Mouse (Mus musculus) CH12F3 (cell line): ENCODE results near the gene Lysmd3.

Source experiments
- in situ Hi-C: fragments of 300-500 bp; cut with MboI; formaldehyde crosslinking; loops from 2 replicates; pipeline ENCODE4 v1.14.3; 2020; ENCODE audit warnings: low sequenced_read_pairs

The Lysmd3 gene

DNA sequence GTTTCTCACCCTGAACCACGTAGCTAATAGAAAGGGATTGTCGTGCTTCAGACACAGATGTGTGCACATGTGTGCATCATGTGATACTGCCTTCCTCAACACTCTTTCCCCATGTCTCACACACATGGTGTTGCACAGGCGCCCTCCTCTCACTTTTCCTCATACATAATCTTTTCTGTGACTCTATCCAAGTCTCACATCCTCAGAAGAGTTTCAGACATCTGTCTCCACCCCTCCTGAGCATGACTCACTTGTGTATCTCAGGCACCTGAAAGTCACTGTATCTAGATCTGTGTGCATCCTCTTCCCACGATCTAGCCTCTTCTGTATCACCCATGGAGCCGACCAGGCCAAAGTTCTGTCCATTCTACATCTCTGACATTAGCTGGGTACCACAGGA is 10.2 kb downstream of the Lysmd3 start:
- in situ Hi-C loops: no loop called here

DNA sequence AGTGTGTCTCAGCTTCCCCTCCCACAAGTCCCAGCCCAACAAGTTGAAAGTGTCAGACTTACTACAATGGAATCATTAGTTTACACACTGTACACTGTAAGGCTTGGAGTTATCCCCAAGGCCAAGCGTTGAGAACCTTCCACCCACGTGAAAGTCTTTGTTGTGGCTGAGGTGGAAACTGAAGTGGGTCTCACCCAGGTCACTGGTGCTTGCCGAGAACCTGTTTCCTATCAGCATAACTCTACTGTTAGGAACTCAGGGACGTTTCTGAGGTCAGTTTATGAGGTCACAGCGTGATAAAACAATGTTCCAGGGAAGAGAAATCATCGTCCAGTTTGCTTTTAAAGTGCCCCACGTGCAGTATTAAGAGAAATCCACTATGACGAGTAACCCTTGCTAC is 17.9 kb downstream of the Lysmd3 start:
- in situ Hi-C loops: no loop called here

DNA sequence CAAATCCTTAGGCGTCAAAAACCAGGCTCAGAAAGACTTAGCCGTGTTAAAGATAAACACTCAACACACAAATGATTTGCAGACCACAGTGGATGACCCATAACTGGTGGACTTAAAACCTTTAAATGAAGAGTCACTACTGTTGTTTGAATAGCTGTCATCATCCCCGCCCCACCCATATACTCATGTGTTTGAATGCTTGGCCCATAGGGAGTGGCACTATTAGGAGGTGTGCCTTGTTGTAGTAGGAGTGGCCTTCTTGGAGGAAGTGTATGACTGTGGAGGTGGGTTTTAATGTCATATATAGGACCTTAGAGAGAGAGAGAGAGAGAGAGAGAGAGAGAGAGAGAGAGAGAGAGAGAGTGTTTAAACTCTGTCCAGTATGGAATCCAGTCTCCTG is 25.6 kb downstream of the Lysmd3 start:
- in situ Hi-C loops: no loop called here

DNA sequence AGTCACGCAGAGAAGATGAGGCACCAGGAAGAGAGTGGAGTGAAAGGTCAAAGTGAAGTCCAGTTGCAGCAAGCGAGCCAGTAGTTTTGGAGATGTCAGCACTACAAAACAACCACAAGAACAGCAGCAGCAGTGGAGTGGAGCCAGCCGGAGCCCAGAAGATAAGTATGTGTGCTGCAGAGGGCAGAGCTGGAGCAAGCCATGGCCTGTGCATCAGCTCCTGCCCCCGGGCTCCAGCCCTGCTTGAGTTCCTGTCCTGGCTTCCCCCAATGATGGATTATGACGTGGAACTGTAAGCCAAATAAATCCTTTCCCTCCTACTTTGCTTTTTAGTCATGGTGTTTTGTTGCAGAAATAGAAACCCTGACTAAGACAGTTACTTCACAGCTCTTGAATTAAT is 26.8 kb downstream of the Lysmd3 start:
- in situ Hi-C loops: no loop called here

DNA sequence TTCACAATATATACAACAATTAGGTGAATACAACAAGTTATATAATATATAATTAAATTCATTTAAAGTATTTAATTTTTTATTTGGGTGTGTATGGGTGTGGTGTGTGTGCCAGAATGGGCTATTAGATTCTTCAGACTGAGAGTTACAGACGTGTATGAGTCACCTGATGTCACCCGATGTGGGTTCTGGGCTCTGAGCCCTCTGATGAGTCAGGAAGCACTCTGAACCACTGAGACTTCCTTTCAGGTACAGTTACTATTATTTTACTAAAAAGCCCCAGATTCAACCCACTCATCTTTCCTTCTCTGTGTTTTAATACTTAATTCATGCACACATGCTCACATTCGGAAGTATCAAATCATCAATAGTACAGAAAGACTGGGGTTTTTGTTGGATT is 27.4 kb downstream of the Lysmd3 start:
- in situ Hi-C loops: no loop called here

DNA sequence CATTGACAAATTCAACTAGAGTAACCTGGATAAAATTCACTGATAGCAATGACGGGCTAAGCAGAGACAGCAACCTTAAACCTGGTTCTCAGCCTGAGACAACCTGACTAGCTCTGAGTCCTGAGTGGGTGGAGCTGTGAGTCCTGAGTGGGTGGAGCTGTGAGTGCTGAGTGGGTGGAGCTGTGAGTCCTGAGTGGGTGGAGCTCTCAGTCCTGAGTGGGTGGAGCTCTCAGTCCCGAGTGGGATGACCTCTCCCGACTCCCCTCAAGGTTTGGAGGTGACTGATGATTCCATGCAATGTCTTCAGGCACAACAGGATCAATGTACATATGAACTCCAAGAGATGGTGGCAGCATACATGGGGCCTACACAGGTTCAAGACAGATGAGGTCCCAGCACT is 32.1 kb downstream of the Lysmd3 start:
- in situ Hi-C loops: no loop called here

DNA sequence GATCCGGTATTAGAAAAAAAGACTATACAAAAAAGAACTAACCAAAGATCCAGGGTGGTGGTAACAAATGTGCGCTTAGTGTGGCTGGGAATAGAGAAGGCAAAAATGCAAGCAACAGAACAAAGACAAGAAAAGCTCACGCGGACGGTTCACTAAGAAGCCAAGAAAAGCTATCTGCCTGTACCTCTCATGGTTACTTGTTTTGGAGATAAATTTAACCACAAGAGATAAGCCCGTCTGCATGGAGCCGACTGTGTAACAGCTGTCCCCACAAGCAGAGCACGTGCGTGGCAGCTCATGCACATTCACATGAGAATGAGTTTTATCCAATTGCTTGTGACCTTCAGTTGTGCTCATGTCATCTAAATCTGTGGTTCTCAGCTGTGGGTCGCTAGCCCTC is 33.0 kb downstream of the Lysmd3 start:
- in situ Hi-C loops: no loop called here

DNA sequence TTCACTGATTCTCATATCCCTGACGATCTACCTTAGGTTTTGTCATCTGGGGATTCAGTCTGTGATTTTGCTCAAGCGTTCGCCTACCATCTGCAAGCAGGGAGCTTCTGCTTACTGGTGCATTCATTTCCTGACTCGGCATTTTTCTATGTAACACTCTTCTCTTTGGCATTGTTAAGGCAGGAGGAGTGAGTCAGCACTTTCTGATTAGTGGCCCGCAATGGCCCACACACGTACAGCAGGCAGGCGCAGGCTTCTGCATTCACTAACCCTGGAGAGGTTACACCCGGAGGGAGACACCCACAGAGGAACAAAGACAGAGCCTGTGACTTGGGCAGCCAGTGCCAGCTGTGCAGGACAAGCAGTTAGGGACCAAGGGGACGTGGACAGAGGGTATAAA is 34.1 kb downstream of the Lysmd3 start:
- in situ Hi-C loops: no loop called here

DNA sequence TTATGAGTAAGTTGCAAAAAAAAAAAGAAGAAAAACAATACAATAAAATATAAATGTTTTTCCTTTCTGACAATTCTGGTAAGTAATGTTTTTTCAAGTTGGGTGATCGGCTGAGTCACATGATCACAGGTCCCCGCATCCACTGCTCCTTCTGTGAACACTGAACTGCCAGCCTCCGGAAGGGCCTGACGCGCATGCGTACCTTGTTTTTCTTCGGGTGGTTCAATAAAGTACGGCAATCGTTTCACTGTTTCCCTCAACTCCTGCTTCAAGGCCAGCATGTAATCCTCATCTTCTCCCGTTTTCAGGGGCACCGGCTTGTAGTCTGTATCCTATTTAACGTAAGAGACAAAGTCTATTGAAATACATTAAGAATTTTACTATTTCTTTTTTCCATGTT is 37.0 kb downstream of the Lysmd3 start:
- in situ Hi-C loops: no loop called here

DNA sequence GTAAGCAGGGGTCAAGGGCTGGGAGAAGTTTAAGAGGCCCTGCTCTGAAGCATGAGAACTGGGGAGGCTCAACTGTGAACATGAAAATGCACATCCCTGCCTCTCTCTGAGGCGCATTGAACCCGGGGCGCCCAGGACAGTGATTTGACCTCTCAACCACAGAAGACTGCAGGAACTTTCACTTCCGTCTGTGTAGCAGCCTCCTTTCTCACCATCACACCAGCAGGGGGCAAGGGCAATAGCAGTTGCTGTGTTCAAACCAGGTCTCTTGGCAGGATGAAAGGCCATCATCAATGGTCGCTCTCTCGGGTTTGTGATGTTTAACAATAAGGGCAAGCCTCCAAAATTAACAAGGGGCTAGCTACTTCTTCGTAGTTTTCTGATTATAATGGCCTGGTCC is 45.7 kb downstream of the Lysmd3 start:
- in situ Hi-C loops: no loop called here

DNA sequence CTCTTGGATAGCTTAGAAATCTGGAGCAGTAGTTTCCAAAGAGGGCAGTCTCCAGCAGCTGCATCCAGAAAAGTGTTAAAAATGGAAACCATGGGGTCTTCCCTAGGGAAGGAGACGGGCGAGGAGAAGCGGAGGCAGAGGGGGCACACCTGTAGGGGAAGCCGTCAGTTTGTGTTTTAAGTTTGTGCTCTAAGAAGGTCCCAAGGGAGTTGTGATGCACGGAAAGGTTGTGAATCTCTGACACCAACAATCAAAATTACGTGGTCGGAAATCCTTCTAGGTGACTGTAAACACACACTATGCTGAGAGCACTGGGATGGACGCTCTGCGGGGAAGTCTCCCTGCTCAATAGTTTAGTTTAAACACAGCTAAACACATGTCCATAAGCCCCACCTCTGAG is 46.2 kb downstream of the Lysmd3 start:
- in situ Hi-C loops: no loop called here

DNA sequence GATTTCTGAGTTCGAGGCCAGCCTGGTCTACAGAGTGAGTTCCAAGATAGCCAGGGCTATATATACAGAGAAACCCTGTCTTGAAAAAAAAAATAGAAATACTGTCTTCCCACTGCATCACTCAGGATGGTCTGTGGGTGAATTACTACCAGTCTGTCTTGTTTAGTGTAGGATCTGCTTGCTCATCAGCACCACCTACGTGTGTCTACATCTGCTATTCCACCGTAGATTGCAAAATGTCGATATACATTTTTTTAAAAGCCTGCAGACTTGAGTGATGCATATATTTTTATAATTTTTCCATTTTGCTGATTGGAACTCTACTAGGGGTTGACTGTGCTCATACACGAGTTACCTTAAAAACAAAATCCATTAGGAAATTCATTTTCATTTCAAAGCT is 48.8 kb downstream of the Lysmd3 start:
- in situ Hi-C loops: no loop called here

DNA sequence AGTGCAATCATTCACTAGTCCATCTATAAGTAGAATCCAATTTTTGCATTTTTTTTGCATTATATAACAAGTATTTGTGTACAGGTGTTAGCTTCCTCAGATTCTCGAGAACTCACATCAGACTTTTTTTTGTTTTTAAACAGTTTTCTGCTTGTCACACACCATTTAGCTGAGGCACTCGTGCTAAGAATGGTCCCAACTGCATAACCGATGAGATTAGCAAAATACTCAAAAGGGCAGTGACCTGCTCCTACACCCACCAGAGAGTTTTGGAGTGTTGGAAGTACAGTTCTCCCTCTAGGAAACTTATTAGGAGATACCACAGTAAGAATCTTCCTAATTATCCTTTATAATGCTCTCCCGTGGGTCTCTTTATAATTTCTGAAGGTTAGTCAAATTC is 52.3 kb downstream of the Lysmd3 start:
- in situ Hi-C loops: no loop called here

DNA sequence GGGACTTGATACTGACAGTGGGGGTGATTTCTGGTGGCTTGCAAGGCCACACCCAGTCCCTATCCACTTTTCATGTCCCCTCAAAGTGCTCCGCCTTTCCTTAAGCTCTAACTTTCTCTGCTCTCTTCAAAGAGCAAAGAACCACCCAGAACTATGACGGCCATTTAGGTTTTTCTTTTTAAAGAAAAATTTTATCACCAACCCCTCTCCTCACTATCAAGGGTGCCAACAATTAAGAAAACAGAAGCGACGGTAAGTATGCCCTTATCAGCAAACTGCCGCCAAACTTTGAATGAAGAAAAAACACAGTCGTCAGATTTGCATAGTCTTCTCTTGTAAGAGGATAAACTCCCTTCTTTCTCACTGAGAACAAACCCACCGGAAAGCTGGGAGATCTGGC is 52.8 kb downstream of the Lysmd3 start:
- in situ Hi-C loops: no loop called here

DNA sequence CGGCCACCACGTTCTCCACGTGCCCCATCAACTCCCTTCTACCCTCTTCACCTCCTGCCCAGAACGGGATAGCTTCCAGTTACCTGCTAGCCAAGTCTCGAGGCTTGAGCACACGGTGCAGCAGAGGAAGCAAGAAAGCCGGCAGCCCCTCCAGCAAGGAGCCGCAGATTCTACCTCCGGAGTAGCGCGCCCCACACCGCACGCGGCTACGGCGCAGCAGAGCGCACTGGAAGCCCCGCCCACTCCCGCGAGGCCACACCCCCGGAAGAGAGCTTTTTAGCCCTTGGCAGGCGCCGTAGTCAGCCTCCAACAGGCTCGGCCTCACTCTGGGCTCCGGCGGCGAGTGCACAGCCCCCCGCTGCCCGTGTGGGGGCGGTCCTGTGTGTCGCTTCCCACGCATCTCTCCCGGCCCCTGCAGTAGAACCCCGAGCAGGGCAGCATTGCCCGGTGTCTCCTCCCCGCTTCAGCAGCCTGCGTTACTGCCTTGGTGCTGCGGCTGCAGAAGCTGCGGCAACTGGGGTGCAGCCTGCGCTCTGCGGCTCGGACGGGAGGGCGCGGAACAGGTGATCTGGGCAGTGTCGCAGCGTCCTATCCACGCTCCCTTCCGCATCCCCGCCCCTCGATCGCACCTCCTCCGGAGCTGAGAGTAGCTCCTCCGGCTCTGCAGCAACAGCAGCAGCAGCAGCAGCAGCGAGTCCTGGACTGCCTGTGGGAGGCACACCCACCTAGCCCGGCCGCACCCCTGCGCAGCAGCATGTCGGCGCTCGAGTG is 53.5 kb downstream of the Lysmd3 start, which contains the start of the genes Polr3g and Mblac2:
TSS of gene Polr3g (minus strand) at position 239 of the 771 bp plus-strand sequence.
TSS of gene Mblac2 (plus strand) at position 567 of the 771 bp plus-strand sequence.
- in situ Hi-C loops: no loop called here

DNA sequence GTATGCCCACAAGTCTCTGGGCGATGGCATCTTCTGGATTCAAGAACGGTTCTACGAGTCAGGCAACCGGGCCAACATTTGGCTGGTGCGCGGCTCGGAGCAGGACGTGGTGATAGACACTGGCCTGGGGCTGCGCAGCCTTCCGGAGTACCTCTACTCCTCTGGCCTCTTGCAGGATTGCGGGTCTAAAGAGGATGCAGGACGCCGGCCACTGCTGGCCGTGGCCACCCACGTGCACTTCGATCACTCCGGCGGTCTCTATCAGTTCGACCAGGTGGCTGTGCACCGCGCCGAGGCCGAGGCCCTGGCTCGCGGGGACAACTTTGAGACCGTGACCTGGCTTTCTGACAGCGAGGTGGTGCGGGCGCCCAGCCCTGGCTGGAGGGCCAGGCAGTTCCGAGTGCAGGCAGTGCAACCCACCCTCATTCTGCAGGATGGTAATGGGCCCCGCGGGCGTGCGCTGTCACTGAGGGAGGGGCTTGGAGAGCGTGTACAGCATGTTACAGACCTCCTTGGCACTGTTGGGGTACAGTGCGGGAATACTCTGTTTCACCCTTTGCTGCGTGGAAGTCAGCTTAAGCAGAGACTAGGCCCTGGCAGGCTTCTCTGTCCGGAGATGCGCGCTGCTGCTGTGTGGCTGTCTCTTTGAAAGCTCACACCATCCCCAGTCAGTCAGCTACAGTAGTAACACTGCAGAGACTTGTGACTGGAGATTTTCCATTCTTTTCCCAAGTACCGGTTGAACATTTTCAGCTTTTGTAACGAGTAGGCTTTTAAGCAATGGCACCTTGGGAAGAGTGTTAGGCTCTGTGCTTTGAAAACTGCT is 54.3 kb downstream of the Lysmd3 start:
- in situ Hi-C loops: no loop called here

DNA sequence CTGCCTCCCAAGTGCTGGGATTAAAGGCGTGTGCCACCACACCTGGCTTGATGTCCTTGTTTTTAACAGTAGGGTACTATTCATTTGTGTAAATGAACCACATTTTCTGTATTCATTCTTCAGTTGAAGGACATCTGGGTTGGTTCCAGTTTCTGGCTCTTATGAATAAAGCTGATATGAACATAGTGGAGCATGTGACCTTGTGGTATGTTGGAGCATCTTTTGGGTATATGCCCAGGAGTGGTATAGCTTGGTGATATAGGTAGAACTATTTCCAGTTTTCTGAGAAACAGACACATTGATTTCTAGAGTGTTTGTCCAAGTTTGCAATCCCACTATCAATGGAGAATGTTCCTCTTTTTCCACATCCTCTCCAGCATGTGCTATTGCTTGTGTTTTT is 56.4 kb downstream of the Lysmd3 start:
- in situ Hi-C loops: no loop called here
